Mouse (Mus musculus): ENCODE results near the gene Ccdc121.

Gene Ccdc121

DNA sequence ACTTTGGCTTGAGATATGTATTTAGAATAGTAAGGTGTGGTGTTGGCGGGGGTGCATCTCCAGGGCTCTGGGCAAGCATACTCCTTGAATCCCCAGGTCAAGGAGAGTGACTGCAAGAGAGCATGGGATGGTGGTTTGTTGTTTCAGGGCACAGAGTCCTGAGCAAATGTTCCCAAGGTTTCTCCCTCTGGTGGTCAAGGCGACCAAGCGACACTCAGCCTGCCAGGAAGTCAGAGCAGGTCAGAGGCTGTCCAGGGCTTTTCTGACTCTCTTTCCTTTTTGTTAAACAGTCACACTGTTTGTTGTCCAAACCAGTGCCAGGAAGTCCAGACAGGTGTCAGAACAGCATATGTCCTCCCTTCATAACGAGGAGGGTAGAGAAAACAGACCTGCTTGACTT lies at the start of gene Ccdc121:
Gene Ccdc121, minus strand, starts transcription at position 145 of the 400 bp plus-strand sequence.
- no peak for DNase-seq (ENCODE audit: low spot score in 2 of 2)

DNA sequence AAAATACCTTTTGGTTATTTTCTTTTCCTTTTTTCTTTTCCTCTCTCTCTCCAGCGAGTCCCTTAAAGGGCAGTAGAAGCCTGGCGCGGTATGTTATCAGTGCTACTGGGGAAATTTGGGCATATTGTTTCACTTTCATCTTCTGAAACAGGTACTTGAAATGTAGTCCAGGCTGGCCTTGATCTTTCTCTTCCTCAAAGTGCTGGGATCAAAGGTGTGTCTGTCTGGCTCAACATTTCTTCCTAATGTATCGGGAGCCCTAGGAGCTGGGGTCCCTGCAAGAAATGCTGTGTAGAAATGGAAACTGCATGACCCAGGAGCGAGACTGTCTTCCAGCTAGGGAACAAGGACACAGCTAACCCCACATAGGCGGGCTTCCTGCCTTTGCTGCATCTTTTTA lies 49.1 kb upstream of the Ccdc121 start:
- DNase-seq (ENCODE audit: low spot score in 2 of 2): no peak

DNA sequence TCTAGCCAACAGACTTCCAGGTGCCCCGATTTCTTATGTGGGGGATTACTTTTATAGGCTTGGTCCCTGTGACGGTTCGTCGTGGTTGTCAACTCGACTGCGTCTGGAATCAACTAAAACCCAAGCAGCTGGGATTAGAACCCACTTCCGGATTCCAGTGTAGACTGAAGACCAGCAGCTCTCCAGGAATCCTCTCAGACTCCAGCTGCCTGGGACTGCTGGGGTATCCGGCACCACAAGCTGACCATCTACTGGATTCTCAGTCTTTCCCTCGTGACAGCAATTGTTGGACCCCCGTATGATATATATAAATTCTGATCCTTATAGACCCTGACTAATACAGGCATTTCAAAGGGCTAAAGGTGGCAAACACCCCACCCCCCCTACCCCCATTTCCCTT lies 48.4 kb upstream of the Ccdc121 start:
- DNase-seq (ENCODE audit: low spot score in 2 of 2): no peak

DNA sequence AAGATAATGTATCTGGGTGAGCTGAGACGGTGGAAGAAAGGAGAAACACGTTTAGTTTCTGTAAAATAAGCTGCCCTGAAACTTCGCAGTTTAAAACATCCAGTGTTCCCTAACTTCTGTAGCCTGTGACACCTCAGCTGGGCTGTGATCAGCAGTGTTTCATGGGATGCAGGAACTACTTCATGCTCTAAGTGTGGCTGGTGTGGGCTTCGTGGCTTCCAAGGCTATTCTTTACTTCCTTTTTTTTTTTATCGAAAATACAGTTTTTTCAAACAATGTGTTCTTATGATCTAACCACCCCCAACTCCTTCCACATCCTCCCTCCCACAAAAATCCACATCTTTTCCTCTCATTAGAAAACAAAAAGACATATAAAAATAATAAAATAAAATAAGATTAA lies 44.2 kb upstream of the Ccdc121 start:
- DNase-seq (ENCODE audit: low spot score in 2 of 2): no peak

DNA sequence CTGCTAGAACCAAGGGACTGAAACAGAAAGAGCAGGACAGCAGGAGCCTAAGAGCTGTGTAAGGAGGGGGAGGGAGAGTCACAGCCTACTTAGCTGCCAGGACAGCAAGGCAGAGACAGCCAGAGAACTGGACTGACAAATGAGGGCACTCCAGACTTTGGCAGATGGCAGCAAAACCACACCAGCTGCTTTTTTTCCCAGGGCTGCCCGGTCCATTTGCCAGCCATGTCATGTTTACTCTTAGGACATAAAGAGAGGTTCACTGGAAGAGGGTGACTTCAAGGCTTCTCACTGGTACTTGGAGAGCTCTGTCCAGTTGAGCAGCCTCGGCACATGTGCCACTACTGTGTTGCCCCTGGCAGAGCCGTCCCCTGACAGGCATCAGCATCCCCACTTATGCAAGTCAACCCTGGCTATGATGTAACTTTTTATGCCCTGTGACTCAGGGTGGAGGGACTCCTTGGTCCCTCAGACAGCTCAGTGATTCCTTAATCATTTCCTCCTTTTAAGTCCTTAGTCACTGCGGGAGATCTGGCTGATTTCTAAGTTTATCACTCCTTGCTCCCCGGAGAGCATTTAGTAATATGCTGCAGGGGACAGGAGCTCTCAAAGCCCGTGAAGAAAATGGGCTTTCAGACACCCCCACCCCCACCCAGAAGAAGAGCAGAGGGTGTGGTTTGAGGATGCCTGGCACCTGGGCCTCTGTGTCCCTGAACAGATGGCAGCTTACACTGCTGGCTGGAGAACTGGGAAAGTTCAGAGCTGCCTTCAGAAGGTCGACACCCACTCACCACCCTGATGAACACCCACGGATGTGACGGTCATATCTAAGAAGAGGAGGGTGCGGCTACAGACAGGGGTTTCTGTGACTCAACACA lies 41.5 kb upstream of the Ccdc121 start:
- DNase-seq (ENCODE audit: low spot score in 2 of 2): no peak

DNA sequence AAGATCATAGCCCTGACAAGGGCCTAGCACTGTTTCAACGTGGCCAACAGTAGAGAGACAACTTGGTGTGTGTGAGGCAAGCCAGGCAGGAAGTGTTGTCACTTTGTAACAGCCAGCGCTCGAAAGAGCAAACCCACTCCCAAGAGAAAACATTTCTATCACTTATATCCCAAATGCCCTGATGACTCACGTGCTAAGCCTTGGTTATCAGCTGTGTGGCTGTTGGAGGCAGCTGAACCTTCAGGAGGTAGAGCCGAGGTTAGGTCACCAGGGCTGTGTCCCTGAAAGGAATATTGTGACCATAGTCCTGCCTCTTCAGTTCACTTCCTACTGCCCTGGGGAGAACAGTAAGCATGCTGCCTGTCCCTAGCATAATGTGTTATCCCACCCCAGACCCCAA lies 39.6 kb upstream of the Ccdc121 start:
- no peak for DNase-seq (ENCODE audit: low spot score in 2 of 2)

DNA sequence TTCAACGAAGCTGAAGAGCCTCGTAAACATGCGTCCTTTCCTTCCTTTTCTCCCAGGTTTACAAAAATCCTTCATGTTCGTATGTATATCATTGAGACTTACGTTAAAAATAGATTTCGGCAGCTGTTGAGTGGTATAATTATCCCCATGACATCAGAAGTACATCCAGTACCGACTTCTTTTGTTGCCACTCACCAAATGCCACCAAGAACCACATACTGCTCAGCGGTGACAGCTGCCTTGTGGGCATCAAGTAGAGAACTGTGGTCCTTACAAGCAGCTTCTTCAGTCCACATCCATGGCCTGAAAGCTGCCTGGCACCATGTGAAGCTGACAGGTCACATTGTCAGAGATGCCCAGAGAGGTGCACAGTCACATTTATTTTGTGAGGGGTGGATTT lies 38.7 kb upstream of the Ccdc121 start:
- DNase-seq (ENCODE audit: low spot score in 2 of 2): no peak

DNA sequence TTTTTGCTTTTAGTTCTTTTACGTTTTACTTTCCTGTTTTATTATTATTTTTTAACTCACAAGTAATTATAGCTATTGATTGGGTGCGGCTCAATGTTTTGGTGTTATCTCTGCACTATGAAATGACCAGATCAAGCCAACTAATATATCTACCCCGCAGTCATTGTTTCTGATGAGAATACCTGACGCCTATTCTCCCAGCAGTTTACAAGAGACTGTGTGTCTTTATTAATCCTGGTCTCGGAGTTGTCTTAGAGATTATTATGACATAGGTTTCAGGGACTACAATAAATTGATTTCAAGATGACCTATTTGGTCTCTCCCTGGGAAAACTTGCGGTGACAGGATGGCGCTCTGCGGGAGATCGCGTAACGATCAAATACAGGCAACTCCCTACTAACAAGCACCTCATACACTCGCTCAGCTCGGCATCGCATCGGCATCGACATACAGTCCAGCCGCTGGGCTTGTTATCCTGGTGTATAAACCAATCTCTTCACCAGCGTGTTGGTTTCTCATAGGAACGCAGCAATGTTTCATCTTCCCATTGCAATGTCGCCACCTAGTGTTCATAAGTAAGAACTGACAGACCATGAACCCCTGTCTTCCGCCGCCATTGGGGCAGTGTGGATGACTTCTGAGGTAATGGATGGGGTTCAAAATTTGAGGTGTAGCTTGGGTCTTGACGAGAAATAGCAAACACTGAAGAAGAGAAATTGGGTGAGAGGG lies 34.0 kb upstream of the Ccdc121 start:
- DNase-seq (ENCODE audit: low spot score in 2 of 2): peak; percentile 43 to 70

DNA sequence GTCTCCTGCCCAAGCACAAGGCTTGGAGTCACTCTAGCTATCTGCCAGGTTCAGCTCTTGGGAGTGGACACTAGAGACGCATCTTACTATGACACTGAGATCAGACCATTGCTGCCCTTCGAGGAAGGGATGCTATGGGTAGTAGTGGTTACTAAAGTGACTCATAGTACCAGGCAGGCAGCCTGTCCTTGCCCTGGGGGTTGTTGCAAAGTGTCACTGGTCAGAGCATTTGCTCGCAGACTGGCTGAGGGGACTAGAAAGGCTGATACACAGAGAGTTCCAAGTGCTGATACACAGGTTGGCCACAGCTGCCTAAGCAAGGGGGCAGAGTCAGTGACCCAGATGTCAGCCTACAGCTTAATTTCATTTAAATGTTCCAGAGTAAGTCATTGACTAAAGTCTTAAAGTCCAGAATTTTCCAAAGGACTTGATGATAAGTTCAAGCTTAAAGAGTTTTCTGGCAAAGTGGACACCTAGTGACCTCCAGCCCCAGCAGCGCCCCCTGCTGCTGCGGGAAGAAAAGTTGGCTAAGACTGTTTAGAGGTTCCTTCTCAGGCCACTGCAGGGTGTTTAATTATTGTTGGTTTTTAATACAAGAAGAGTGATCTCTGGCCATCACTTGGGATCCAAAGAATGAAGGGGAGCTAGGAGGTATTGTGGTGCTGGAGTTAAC lies 32.6 kb upstream of the Ccdc121 start:
- no peak for DNase-seq (ENCODE audit: low spot score in 2 of 2)

DNA sequence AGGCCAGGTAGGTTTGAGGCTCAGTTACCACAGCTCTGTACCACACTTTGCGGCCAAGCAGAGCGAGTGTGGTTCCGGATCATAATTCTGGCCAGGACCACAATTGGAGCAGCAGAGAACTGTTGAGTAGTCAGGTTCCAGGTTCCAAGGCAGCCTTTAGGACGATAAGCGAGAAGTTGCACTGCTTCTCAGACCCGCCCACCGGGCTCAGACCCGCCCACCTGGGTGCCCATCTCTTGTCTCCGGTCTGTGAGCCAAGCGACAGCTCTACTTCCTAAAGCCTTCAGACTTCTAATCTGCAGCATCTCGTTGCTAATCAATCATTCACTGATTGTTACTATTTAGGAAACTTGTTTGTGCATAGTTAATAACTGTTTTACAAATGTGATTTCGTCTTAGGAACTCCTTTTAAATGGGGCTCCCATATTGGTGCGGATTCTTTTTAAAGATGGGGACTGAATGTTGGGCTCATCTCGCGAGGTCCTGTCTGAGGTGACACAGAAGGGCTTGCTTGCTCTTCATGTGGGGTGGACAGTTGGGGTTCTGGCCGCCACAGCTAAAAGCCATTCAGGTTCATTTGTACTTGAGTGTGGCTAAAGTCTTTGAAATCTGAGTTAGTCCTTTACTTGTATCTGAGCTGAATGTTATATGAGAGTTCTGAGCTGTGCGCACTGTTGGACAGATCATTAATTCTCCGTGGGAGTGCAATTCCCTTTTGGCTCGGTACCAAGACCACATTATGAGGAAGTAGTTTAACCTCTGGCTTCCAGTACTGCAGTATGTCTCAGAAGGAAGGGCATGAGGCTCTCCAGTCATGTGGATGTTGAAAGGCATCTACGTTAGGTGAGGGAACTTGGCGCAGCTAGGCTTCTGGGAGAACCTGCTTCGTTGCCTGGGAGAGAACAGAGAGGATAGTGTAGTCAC lies 28.9 kb upstream of the Ccdc121 start:
- no peak for DNase-seq (ENCODE audit: low spot score in 2 of 2)

DNA sequence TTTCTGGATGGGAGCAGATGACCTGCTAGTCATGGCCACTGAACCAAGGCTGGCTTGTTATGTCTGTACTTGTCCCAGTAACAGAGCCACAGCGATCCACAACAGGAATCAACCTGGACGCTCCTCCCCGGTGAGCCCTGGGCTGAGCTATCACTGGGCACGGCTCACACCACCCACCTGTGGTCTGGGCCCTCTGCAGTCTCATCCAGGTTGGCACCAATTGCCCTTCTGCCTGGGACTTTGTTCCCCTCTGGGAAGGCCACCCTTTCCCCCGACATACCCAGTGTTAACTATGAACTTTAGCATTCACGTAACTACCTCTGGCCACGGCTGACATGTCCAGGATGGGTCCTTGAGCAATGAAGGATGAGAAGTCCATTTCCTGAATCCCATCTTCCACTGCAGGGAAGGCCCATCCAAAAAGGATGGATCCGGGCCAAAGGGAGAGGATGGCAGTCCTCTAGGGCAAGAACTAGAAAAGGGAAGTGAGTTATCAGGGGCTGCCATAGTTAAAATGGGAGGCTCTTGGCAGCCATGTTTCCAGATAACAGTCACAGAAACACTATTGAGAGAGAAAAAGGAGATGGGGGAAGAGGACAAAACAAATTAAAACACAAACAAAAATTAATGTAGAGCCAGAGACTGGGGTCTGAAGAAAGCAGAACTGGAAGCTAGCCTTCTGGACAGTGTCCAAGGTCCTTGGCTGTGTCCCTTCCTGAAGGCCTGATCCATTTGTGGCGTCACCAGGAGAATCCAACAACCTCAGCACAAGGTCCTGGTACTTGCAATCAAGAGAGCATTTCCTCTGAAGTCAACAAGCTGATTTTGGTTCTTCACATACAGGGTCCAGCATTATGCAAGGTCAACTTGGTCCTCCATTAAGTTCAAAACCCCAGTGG lies 26.6 kb upstream of the Ccdc121 start:
- no peak for DNase-seq (ENCODE audit: low spot score in 2 of 2)

DNA sequence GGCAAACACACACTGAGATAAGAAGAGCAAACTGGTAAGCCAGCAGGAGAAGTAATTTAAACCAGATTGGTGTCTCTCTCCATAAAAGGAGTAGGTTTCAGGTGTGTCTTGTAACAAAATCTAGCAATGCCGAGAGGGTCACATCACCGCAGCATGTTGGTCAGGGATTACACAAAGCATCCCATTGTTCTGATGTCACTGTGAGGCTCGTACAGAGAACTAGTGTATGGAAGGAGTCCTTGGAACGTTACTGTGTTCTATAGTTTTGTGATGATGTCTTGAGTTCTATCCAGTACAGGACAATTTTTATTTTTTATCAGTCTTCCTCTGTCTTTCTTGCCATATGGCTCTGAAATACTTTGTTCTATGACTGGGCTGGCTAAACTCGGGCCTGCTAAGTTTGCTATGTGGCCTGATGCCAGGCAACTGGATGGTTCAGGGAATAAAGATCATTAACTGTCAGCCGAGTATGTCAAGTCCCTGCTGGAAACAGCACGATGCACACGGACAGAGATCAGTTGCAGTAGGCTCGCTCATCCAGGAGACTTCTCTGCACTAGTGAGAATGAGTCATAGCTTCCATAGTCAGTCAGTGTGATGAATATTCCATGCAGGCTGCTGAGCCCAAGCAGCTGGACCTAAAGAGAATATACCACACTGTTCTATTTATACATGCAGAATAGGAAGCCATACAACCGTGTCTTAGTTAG lies 24.1 kb upstream of the Ccdc121 start:
- peak; percentile 35 to 36 for DNase-seq (ENCODE audit: low spot score in 2 of 2)

DNA sequence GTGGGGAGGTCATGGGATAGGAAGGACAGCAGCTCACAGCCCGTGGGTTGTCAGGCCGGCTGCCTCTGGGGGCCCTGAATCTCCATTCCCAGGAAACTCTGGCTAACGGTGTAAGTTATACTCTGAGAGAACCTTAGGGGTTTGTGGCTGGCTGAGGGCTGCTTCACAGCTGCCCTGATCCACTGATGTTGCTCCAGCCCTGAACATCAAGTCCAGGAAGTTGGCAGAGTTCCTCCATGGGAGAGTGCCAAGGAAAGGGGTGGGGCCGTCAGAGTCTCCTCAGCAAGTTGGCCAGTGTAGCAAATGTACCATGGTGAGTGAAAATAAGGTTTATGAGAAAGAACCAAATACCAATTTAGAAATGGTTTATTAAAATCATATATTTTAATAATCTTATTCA lies 18.1 kb upstream of the Ccdc121 start:
- peak in 1 of 2 experiments; percentile 31 for DNase-seq (ENCODE audit: low spot score in 2 of 2)

DNA sequence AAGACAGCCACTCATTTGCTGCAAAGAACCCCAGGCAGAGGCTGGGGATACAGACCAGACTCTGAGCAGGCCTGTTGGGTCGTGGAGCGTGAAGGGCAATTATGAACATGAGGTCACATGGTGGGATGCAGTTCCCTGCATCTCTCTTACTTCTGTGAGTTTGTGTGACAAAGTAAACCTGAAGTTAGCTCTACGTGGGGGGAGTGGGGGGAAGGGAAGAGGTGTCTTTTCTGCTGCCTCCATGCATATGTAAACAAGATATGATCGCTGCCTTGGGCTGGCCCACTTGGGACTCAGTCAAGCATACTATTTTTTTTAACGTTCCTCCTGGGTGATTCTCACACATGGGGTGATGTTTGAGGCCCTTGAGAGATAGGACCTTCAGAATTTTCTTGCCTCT lies 14.7 kb upstream of the Ccdc121 start:
- DNase-seq (ENCODE audit: low spot score in 2 of 2): no peak

DNA sequence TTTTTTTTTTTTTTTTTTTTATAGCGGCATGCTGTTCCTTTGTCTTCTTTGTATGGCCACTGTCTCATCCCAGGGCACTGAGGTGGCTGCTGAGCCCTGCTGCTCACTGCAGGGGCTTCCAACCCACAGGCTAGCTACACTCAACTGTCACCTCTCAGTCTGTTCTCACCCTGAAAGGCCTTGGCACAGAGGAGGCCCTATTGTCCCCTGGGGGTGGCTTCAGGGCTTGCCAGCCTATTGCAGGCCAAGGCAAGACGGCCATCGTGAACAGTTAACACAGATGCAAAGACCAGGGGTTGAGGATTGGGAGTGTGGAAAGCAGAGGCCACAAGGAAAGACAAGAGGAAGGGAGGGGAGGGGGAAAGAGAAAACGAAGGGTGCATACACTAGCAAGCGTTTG lies 12.6 kb upstream of the Ccdc121 start:
- DNase-seq (ENCODE audit: low spot score in 2 of 2): no peak

DNA sequence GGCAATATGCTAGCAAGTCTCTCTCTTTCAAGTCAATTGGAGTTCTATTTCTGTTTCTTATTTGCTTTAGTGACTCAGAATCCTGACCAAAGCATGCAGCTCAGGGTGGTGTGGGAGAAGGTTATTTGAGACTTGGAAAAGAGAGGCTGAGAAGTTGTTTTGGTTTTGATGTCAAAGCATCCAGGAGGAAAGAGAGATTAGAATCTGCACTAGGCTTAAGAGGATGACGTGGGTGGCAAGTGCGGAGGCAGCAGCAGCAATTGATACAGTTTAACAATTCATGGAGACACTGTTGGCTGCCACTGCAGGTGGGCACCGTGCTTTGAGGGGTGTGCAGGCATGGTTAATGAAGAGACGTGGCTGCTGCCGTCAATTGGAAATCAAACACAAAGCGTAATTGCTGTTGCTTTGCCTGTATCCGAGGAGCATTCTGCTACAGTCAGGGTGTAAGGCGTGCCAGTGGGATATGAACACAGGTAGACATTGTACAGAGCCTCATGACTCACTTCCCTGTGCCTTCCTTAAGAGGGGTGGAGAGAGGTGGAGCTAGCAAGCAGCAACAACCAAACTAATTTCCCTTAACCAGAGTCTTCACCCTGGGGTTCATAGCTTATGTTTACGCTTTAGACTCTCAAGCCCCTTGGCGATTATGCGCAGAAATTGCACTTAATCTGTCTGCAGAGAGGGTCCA lies 10.3 kb upstream of the Ccdc121 start:
- DNase-seq (ENCODE audit: low spot score in 2 of 2): no peak

DNA sequence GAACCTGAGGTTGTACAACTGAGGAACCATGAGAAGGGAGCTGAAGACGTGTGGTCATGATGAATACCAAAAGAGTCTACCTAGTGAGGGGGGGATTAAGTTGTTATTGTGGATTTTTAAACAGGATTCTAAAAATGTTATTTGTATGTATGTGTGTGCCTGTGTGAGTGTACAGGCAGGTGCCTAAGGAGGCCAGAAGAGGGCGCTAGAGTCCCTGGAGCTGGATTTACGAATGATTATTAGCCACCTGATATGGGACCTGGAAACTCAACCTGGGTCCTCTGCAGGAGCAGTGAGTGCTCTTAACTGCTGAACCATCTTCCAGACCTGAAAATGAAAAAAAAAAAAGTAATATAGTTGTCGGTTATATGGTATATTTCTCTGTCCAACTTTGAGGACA lies 7.9 kb upstream of the Ccdc121 start:
- no peak for DNase-seq (ENCODE audit: low spot score in 2 of 2)

DNA sequence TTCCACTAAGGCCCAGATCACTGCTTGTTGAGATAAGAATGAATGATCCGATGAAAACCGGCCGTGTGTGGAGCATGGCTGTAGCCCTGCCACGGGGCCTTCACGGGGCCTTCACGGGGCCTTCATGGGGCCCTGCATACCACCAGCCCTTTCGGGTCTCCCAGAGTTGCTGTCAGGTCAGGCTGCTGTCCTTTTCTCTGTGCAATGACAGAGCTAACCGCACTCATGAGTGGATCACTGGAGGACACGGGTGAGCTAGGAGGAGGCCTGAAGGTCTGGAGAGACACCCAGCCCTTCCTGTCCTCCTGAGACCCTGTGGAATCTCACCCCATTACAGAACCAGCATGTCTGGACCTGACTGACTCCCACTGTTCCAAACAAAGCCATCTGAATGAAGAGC lies 6.8 kb upstream of the Ccdc121 start:
- DNase-seq (ENCODE audit: low spot score in 2 of 2): no peak

DNA sequence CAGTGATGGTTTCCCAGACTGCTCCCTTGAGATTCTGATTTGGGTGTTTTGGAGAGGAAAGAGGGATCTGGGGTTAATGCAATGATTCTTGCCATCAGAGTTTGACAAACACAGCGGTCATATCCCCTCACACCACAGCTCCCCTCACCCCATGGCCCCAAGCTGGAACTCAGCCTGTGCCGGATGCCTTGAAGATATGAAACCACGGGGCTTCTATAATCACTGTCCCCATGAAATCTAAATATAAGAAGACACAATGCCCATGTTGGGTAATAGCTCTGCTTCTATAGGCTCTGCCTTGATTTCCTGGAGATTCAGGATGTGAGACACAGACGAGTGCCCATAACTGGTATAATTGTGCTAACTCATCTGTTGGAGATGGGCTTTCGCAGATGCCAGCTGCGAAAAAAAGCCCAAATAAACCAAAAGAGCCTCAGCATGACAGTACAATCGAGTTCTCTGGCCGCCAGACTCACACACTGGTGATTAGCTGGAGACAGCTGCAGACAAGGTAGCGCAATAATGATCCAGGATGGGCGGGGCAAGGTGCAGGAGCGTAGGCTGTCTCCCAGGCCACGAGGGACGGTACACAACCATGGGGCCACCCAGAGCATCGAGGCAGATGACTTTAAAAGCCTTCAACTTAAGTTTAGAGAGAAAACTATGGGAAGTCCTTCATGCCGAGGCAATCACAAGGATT lies 1.3 kb upstream of the Ccdc121 start:
- no peak for DNase-seq (ENCODE audit: low spot score in 2 of 2)

All from frontal cortex, postnatal 14 days (tissue).